Comparison of ENCODE assay signal across 8 mouse cellular contexts in genomic region chr4:155963106-155963505, GRCm38 (mm10). TPM values are rescaled to one million over a fixed set of nuclear protein-coding genes. Genes with fewer than 3 reads are reported as not detected.
DNase-seq lines count a peak whose midpoint lies in the region; ATAC-seq and TF ChIP-seq lines count a peak whose summit lies in the region.

No protein-coding gene starts in this region.

- peak overlapping the region; percentile 81; the same call in 1 of the 2 replicates for H3K27ac ChIP-seq in heart, embryonic 10.5 days
- H3K27ac ChIP-seq in cortical plate, adult 2 months (ENCODE audit: insufficient read depth, low read length), result no peak overlapping the region
- 0 out of 2 replicates have a peak overlapping the region, but pooled peaks have one; percentile 75 for H3K27ac ChIP-seq in intestine, embryonic 16.5 days (ENCODE audit: low read length)
- 0 out of 2 replicates have a peak overlapping the region, but pooled peaks have one; percentile 12 for H3K27ac ChIP-seq in liver, postnatal 0 days (ENCODE audit: low read depth)

- no peaks in the 10 kb centered on the region for H3K27me3 ChIP-seq in heart, embryonic 10.5 days (ENCODE audit: insufficient read depth, poor library complexity, severe bottlenecking)
- H3K27me3 ChIP-seq in intestine, embryonic 16.5 days (replicated peaks; ENCODE audit: control insufficient read depth, insufficient read depth, low read length), result no peaks in the 10 kb centered on the region
- no peaks in the 10 kb centered on the region for H3K27me3 ChIP-seq in liver, postnatal 0 days (ENCODE audit: insufficient read depth, low read length)

- no peak for DNase-seq in heart, embryonic 10.5 days (ENCODE audit: low spot score)
- no peak for DNase-seq in heart, postnatal 25 days (ENCODE audit: low spot score)
- no peak for DNase-seq in liver, postnatal 0 days
- no peak for DNase-seq in frontal cortex, adult 2 months (ENCODE audit: extremely low spot score in 1 of 2, low spot score in 1 of 2)
- no peak for DNase-seq in layer of hippocampus, postnatal 10 days (ENCODE audit: low spot score in 2 of 2)
- DNase-seq in lung, postnatal 14 days, result no peak

- no peak for TF ChIP-seq CTCF in cortical plate, adult 2 months (IDR thresholded peaks at IDR 0.05; ENCODE audit: extremely low read depth, insufficient read depth, low read length)
- TF ChIP-seq CTCF in liver, postnatal 0 days (IDR thresholded peaks at IDR 0.05; ENCODE audit: low read depth), result no peak

- no peak for TF ChIP-seq POLR2A in cortical plate, adult 2 months (IDR thresholded peaks at IDR 0.05; ENCODE audit: extremely low read depth, insufficient read depth, low read length)

- WGBS in heart, embryonic 10.5 days, result 52% methylated on average over 7 of the region's 7 CpGs
- WGBS in intestine, embryonic 16.5 days, result 57% methylated on average over 7 of the region's 7 CpGs
- 40% methylated on average over 7 of the region's 7 CpGs for WGBS in liver, postnatal 0 days (ENCODE audit: insufficient replicate concordance)

- H3K9me3 ChIP-seq in heart, embryonic 10.5 days, result no peaks in the 10 kb centered on the region
- H3K9me3 ChIP-seq in intestine, embryonic 16.5 days (ENCODE audit: control insufficient read depth, low read length), result no peaks in the 10 kb centered on the region
- H3K9me3 ChIP-seq in liver, postnatal 0 days (ENCODE audit: low read length), result no peaks in the 10 kb centered on the region

- intact Hi-C loops in heart, postnatal 25 days (cut with DNase I), result loop anchor here (5.0 kb wide), 1 partner anchor 64 kb away; the partner anchor contains the start of gene Tnfrsf18

- no peak for TF ChIP-seq EP300 in liver, postnatal 0 days (IDR thresholded peaks at IDR 0.05; ENCODE audit: low read depth)

- ATAC-seq in intestine, embryonic 16.5 days, result peak; percentile 8
- no peak for ATAC-seq in liver, postnatal 0 days

- H3K9ac ChIP-seq in intestine, embryonic 16.5 days (ENCODE audit: low read depth, low read length), result peak overlapping the region; percentile 79
- H3K9ac ChIP-seq in liver, postnatal 0 days (replicated peaks), result peak overlapping the region; percentile 80

- H3K4me1 ChIP-seq in heart, embryonic 10.5 days, result peaks cover 23% of the 10 kb centered on the region
- H3K4me1 ChIP-seq in cortical plate, adult 2 months (ENCODE audit: control insufficient read depth, insufficient read depth, low read length), result no peaks in the 10 kb centered on the region; the same call in 1 of the 2 replicates
- peaks cover 12% of the 10 kb centered on the region for H3K4me1 ChIP-seq in intestine, embryonic 16.5 days (ENCODE audit: control insufficient read depth, insufficient read depth, low read length)
- H3K4me1 ChIP-seq in liver, postnatal 0 days (ENCODE audit: insufficient read depth), result peaks cover 24% of the 10 kb centered on the region

- H3K4me3 ChIP-seq in heart, embryonic 10.5 days, result peak overlapping the region; percentile 65
- H3K4me3 ChIP-seq in cortical plate, adult 2 months (ENCODE audit: insufficient read depth, low read length), result peak overlapping the region; percentile 54
- H3K4me3 ChIP-seq in intestine, embryonic 16.5 days (ENCODE audit: low read length), result peak overlapping the region; percentile 64
- peak overlapping the region; percentile 68 for H3K4me3 ChIP-seq in liver, postnatal 0 days (ENCODE audit: low read depth, low read length)

- H3K36me3 ChIP-seq in heart, embryonic 10.5 days, result peaks cover 36% of the 10 kb centered on the region
- peaks cover 11% of the 10 kb centered on the region for H3K36me3 ChIP-seq in intestine, embryonic 16.5 days (ENCODE audit: control insufficient read depth, insufficient read depth, low read length)
- H3K36me3 ChIP-seq in liver, postnatal 0 days (replicated peaks; ENCODE audit: insufficient read depth, low read length), result peaks cover 23% of the 10 kb centered on the region

- H3K4me2 ChIP-seq in intestine, embryonic 16.5 days (ENCODE audit: low read depth, low read length), result peak overlapping the region; percentile 84
- H3K4me2 ChIP-seq in liver, postnatal 0 days (ENCODE audit: low read depth, low read length), result peak overlapping the region; percentile 99

RNA-seq across cellular contexts. Expression of gene C1qtnf12, which starts 1.0 kb away (rescaled TPM):
- 26.2 and 27.0 TPM in 2 replicates for polyA plus RNA-seq in heart, embryonic 10.5 days (2016; fragmentation: Nextera tagmentation; extraction: Ambion mirVana)
- total RNA-seq in heart, postnatal 25 days (2021), result 10 to 100 TPM; 13.3 to 14.6 TPM
- 19.3 and 22.2 TPM in 2 replicates for polyA plus RNA-seq in cortical plate, adult 2 months (2012; rRNA removed)
- 59.9 and 75.4 TPM in 2 replicates for polyA plus RNA-seq in intestine, embryonic 16.5 days (2015; fragmentation: Nextera tagmentation; extraction: Ambion mirVana)
- polyA plus RNA-seq in liver, postnatal 0 days (2015; fragmentation: Nextera tagmentation; extraction: Ambion mirVana), result 39.5 and 39.7 TPM in 2 replicates
- polyA plus RNA-seq in frontal cortex, adult 2 months (2012; rRNA removed), result 14.3 and 17.1 TPM in 2 replicates
- total RNA-seq in layer of hippocampus, postnatal 10 days (2021), result 10 to 100 TPM; 25.9 to 29.7 TPM

RNA-seq across cellular contexts. Expression of gene Ube2j2, which starts 19.5 kb away (rescaled TPM):
- 97.2 and 135 TPM in 2 replicates for polyA plus RNA-seq in heart, embryonic 10.5 days (2016; fragmentation: Nextera tagmentation; extraction: Ambion mirVana)
- 10 to 100 TPM; 50.7 to 60.2 TPM for total RNA-seq in heart, postnatal 25 days (2021)
- 72.6 and 75.2 TPM in 2 replicates for polyA plus RNA-seq in cortical plate, adult 2 months (2012; rRNA removed)
- 89.5 and 93.4 TPM in 2 replicates for polyA plus RNA-seq in intestine, embryonic 16.5 days (2015; fragmentation: Nextera tagmentation; extraction: Ambion mirVana)
- polyA plus RNA-seq in liver, postnatal 0 days (2015; fragmentation: Nextera tagmentation; extraction: Ambion mirVana), result 45.9 and 56.7 TPM in 2 replicates
- polyA plus RNA-seq in frontal cortex, adult 2 months (2012; rRNA removed), result 69.5 and 70.8 TPM in 2 replicates
- total RNA-seq in layer of hippocampus, postnatal 10 days (2021), result 10 to 100 TPM; 93.3 to 97.5 TPM

RNA-seq across cellular contexts. Expression of gene B3galt6, which starts 29.3 kb away (rescaled TPM):
- polyA plus RNA-seq in heart, embryonic 10.5 days (2016; fragmentation: Nextera tagmentation; extraction: Ambion mirVana), result 10.7 and 12.9 TPM in 2 replicates
- 1 to 10 TPM; 2.4 to 2.7 TPM for total RNA-seq in heart, postnatal 25 days (2021)
- 8.9 and 11.0 TPM in 2 replicates for polyA plus RNA-seq in cortical plate, adult 2 months (2012; rRNA removed)
- polyA plus RNA-seq in intestine, embryonic 16.5 days (2015; fragmentation: Nextera tagmentation; extraction: Ambion mirVana), result 11.7 and 12.0 TPM in 2 replicates
- 3.5 and 4.7 TPM in 2 replicates for polyA plus RNA-seq in liver, postnatal 0 days (2015; fragmentation: Nextera tagmentation; extraction: Ambion mirVana)
- polyA plus RNA-seq in frontal cortex, adult 2 months (2012; rRNA removed), result 9.7 and 10.6 TPM in 2 replicates
- 10 to 100 TPM; 10.6 to 11.6 TPM for total RNA-seq in layer of hippocampus, postnatal 10 days (2021)

RNA-seq across cellular contexts. Expression of gene Sdf4, which starts 29.6 kb away (rescaled TPM):
- polyA plus RNA-seq in heart, embryonic 10.5 days (2016; fragmentation: Nextera tagmentation; extraction: Ambion mirVana), result 139 and 148 TPM in 2 replicates
- 10 to 100 TPM; 77.3 to 81.8 TPM for total RNA-seq in heart, postnatal 25 days (2021)
- polyA plus RNA-seq in cortical plate, adult 2 months (2012; rRNA removed), result 122 and 126 TPM in 2 replicates
- 165 and 171 TPM in 2 replicates for polyA plus RNA-seq in intestine, embryonic 16.5 days (2015; fragmentation: Nextera tagmentation; extraction: Ambion mirVana)
- 91.5 and 94.2 TPM in 2 replicates for polyA plus RNA-seq in liver, postnatal 0 days (2015; fragmentation: Nextera tagmentation; extraction: Ambion mirVana)
- 123 and 128 TPM in 2 replicates for polyA plus RNA-seq in frontal cortex, adult 2 months (2012; rRNA removed)
- total RNA-seq in layer of hippocampus, postnatal 10 days (2021), result 100 to 1,000 TPM; 128 to 136 TPM

RNA-seq across cellular contexts. Expression of gene Tnfrsf4, which starts 50.5 kb away (rescaled TPM):
- 0.28 and 1.0 TPM in 2 replicates for polyA plus RNA-seq in heart, embryonic 10.5 days (2016; fragmentation: Nextera tagmentation; extraction: Ambion mirVana)
- total RNA-seq in heart, postnatal 25 days (2021), result under 1 TPM in 1 of 2 experiments, not detected in 1; 0.23 TPM
- polyA plus RNA-seq in cortical plate, adult 2 months (2012; rRNA removed), result 3.4 and 4.0 TPM in 2 replicates
- polyA plus RNA-seq in intestine, embryonic 16.5 days (2015; fragmentation: Nextera tagmentation; extraction: Ambion mirVana), result 0.55 and 0.86 TPM in 2 replicates
- polyA plus RNA-seq in liver, postnatal 0 days (2015; fragmentation: Nextera tagmentation; extraction: Ambion mirVana), result 0.26 and 0.36 TPM in 2 replicates
- polyA plus RNA-seq in frontal cortex, adult 2 months (2012; rRNA removed), result 3.6 and 5.9 TPM in 2 replicates
- 1 to 10 TPM; 1.2 to 2.2 TPM for total RNA-seq in layer of hippocampus, postnatal 10 days (2021)
